Mouse (Mus musculus) cerebellum, adult 2 months (tissue): ENCODE measurements around the gene Msantd1.

Source experiments
- CTCF ChIP-seq: fragments of 200-500 bp; IDR thresholded peaks from 2 replicates; pipeline ENCODE4 v1.5.1; 2011; ENCODE audit warnings: low read depth, mild to moderate bottlenecking, control low read depth, low read length, moderate library complexity, borderline replicate concordance; ENCODE audit not compliant: insufficient read depth
- POLR2A ChIP-seq: fragments of 200-500 bp; IDR thresholded peaks from 2 replicates; pipeline ENCODE4 v1.6.1; 2011; ENCODE audit warnings: low read length, control low read depth, borderline replicate concordance; ENCODE audit not compliant: insufficient read depth

DNA sequence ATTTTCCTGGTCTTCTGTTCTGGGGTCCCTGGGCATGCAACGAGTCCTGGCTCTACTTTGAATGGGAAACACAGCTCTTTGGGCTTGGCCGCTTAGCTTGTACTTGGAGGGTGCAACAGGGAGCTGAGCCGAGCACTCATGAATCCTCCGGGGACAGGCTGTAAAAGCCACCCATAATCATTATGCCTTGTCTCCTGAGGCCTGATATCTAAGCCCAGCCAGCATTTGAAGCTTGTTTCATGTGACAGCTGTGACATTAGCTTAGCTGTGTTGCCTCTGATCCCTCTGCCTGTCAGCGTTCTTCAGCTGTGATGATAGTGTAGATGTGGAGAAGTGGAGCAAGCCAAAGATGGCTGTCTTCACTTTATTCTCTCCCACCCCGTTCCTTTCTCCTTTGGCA, 46.7 kb downstream of the Msantd1 start:
- TF ChIP-seq CTCF = no peak
- no peak for TF ChIP-seq POLR2A
